Mouse (Mus musculus): ENCODE data around the gene Nop58.

DNA sequence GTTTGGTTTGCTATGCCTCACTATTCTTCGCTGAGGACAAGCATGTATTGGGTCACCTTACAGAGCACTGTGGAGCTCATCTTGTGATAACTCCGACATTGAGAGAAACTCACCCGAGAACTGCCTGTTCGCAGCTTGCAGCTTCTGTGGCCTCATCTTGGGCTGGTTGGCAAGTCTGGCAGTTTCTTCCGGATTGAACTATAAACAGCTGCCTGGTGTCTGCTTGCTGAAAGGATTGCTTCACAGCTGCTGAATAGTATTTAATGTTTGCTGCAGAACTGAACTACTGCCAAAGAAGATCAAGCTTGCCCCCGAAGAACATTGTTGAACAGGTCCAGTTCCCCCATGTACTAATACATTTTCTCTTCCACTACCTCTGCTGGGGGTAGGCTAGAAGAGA, 49.3 kb downstream of the Nop58 start:
- TF ChIP-seq CTCF (conservative IDR thresholded peaks at IDR 0.05; ENCODE audit: low read length) (no peak), POU5F1 (IDR thresholded peaks at IDR 0.05; ENCODE audit: borderline replicate concordance, low read length) (no peak)
